Mouse (Mus musculus): ENCODE data around the gene Gm4969.

Gene Gm4969

DNA sequence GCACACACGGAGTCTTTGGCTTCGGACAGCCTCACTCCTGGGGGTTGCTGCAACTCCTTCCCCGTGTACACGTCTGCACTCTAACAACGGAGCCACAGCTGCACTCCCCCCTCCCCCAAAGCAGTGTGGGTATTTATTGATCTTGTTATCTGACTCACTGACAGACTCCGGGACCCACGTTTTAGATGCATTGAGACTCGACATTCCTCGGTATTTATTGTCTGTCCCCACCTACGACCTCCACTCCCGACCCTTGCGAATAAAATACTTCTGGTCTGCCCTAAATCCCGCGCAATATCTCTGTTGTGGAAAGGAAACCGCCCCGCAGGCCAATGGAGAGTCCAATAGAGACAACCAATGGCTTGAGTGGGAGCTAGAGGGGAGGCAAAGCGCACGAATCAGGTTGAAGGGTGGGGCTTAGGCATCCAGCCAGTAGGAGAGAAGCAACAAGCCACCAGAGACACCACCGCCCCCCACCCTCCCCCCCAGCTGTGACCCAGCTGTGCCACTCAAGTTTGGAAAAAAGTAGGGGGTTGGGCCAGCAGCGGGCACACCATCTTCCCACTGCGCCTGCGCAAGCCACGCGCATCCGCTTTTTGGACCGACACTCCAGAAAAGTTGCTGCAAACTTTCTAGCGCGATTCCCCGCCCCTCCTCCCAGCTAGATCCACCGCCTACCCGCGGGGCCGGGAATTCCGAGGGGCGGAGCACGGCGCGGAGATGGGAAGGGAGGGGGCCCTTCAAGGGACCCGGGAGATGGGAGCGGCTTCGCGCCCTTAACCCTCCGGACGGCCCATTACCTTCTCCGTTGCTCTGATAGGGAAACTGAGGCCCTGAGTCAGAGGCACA lies 24.4 kb downstream of the Gm4969 start:
- peak; percentile 64 to 75 for DNase-seq (ENCODE audit: low spot score in 2 of 2)

- DNase-seq (ENCODE audit: low spot score in 2 of 2), result peak; percentile 61 to 68
Measured at GRCm38 (mm10) chr7:19093174-19093521, 25.0 kb downstream of the Gm4969 start.

- DNase-seq (ENCODE audit: low spot score in 2 of 2), result no peak
Measured at GRCm38 (mm10) chr7:19092381-19093173, 25.6 kb downstream of the Gm4969 start.

DNA sequence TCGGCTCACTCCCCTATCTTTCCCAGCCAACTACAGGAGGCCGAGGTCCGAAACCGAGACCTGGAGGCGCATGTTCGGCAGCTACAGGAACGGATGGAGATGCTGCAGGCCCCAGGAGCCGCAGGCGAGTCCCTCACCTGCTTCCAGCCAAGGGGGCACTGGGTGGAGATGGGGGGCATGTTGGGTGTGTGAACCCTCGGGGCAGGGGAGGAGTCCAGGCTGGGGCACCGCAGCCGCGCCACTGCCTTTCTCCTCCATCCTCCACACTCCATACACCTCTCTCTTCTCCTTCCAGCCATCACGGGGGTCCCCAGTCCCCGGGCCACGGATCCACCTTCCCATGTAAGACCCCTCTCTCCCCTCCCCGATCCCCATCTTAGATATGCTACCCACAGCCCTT lies 26.3 kb downstream of the Gm4969 start:
- DNase-seq (ENCODE audit: low spot score in 2 of 2), result no peak

- DNase-seq (ENCODE audit: low spot score in 2 of 2), result peak in 1 of 2 experiments; percentile 56
Measured at GRCm38 (mm10) chr7:19088813-19089212, 29.4 kb downstream of the Gm4969 start.

GRCm38 (mm10) chr7:19086760-19087159 lies 31.4 kb downstream of the Gm4969 start:
- DNase-seq (ENCODE audit: low spot score in 2 of 2), result no peak

DNA sequence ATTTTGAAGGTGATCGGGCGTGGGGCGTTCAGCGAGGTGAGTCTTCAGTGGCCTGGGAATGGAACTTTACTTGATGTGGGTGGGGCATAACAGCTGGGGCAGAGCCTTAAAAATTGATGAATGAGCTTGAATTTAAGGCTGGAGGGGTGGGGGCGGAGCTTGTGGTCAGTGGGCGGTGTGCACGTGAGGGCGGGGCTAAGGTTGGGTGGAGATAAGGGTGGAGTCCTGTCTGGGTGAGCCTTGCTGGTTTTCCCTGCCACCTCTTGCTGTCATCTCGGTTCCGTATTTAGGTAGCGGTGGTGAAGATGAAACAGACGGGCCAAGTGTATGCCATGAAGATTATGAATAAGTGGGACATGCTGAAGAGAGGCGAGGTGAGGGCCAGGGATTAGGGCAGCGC lies 32.1 kb downstream of the Gm4969 start:
- no peak for DNase-seq (ENCODE audit: low spot score in 2 of 2)

DNA sequence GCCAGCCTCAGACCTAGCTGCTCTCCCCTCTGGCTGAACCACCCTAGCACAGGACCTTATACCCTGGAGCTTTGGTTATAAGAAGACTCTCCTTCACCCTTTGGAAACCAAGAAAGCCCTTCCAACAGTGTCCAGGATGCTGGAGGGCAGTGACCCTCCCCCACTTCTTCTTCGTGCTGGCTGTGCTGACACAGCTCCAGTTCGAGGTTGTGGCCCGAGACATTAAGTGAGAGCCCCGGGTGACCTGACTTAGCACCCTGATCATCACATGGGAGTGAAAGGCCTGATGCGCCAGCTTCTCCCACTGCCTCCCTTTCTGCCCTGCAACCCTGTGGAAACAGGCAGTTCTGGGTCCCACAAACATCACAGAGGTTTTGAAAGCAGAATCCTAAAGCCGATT lies 32.7 kb downstream of the Gm4969 start:
- DNase-seq (ENCODE audit: low spot score in 2 of 2), result no peak

GRCm38 (mm10) chr7:19084921-19085473 lies 33.2 kb downstream of the Gm4969 start:
- DNase-seq (ENCODE audit: low spot score in 2 of 2), result no peak

- DNase-seq (ENCODE audit: low spot score in 2 of 2), result no peak
Measured at GRCm38 (mm10) chr7:19084277-19084771, 33.8 kb downstream of the Gm4969 start.

- DNase-seq (ENCODE audit: low spot score in 2 of 2), result no peak
Measured at GRCm38 (mm10) chr7:19083701-19084100, 34.5 kb downstream of the Gm4969 start, which contains the start of gene Dmpk. Dmpk (plus strand) TSS chr7:19083849.

DNA sequence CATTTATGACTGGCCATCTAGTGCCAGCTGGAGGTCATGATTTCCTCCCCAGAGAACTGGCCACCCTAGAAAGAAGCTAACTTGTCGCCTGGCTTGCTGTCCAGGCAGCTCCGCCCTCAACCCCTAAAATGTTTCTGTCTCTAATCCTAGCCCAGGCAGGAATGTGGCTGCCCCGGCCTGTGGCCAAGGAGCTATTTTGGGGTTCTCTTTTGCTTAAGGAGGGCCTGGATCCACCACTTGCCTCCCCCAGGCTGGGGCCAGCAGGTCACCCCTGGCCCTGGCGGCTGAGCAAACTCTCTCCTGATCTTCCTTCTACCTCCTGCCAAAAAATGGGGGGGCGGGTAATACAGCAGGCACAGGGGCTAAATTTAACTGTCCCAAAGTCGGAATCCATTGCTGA lies 35.1 kb downstream of the Gm4969 start:
- DNase-seq (ENCODE audit: low spot score in 2 of 2), result no peak

GRCm38 (mm10) chr7:19082171-19082570 lies 36.0 kb downstream of the Gm4969 start:
- DNase-seq (ENCODE audit: low spot score in 2 of 2), result no peak

- no peak for DNase-seq (ENCODE audit: low spot score in 2 of 2)
Measured at GRCm38 (mm10) chr7:19080451-19080950, 37.7 kb downstream of the Gm4969 start.

- no peak for DNase-seq (ENCODE audit: low spot score in 2 of 2)
Measured at GRCm38 (mm10) chr7:19078732-19079131, 39.4 kb downstream of the Gm4969 start.

DNA sequence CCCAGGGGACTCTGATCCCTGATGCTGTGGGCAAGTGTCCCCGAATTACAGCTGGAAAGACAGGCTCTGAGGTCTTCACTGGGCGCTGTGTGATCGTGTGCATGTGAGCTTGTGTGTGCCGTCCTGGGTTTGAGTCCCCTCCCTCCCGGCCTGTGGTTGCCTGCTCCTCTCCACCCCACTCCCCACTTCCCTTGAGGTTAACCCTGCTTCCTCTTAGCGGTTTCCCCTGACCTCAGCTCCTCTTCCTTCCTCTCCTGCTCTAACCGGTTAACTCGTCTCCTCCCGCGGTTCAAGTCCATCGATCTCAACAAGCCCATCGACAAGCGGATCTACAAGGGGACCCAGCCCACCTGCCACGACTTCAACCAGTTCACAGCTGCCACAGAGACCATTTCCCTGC lies 40.4 kb downstream of the Gm4969 start:
- no peak for DNase-seq (ENCODE audit: low spot score in 2 of 2)

GRCm38 (mm10) chr7:19076586-19076991 lies 41.6 kb downstream of the Gm4969 start:
- no peak for DNase-seq (ENCODE audit: low spot score in 2 of 2)

- peak; percentile 81 to 94 for DNase-seq (ENCODE audit: low spot score in 2 of 2)
Measured at GRCm38 (mm10) chr7:19075723-19076585, 42.2 kb downstream of the Gm4969 start, which contains the start of gene Dmwd. Dmwd (plus strand) TSS chr7:19076227.

DNA sequence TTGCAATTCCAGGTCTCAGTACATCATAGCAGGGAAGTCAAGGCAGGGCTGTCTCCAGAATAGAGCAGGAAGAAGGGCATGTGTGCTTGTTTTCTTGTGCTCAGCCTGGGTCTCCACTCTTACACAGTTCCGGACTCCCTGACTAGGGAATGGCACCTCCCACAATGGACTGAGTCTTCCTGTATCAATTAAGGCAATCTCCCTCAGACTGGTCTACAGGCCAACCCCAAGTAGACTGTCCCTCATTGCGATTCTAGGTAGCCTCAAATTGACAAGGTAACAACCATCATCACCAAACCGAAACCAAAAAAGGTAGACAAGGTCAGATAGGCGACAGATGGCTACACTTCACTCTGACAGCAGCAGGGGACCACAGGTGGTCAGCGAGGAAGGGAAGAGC lies 42.9 kb downstream of the Gm4969 start:
- DNase-seq (ENCODE audit: low spot score in 2 of 2), result no peak

GRCm38 (mm10) chr7:19074494-19074893 lies 43.7 kb downstream of the Gm4969 start:
- DNase-seq (ENCODE audit: low spot score in 2 of 2), result no peak

DNA sequence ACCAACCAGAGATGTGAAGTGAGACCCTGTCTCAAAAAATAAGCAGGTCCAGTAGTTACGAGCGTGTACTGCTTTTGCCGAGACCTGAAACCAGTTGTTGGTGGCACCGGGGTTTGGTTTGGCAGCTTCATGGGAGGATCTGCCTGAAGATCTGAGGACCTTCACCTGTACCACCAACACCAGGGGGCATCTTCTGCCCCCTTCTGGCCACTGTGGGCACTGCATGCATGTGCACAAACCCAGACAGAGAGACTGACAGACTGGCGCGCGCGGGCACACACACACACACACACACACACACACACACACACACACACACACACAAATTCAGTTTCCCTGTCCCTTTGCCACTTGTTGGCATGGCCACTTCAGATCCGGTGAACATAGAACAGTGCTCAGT lies 44.7 kb downstream of the Gm4969 start:
- DNase-seq (ENCODE audit: low spot score in 2 of 2), result no peak
